Comparison of ENCODE assay signal across 11 mouse cellular contexts in the genomic region with DNA sequence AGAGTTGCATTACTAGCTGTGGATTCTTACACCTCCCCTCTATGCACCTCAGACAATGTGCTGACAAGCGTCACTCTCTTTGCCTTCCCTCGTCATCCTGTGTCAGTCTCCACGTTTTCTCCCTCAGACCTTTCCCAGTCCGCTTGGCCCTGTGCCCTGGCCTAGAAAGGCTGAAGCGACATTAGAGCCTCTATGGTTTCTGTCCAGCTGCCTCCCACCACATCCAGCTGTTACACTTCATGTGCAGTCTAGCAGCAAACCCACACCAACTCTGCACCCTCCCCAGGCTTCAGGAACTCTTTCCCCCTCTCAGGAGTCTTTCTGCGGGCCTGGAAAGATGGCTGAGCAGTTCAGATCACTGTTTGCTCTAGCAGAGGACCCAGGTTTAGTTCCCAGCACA.
A peak's percentile ranks its signal among the peaks of the same experiment; 100 is the strongest.
DNase-seq lines count a peak whose midpoint lies in the region; ATAC-seq lines count a peak whose summit lies in the region.
"Had no signal": no experiment of that assay in that cellular context is flagged by ENCODE, and none has a peak within 500 bp of the region (broad histone marks: within the 10 kb centered on the region; RNA-seq: fewer than 3 reads in every experiment).

No protein-coding gene starts in this region.

- no peak overlapping the region for H3K4me2 ChIP-seq in kidney, embryonic 14.5 days (replicated peaks; ENCODE audit: low read depth, low read length)
- no peak overlapping the region for H3K4me2 ChIP-seq in hindbrain, embryonic 16.5 days (ENCODE audit: low read length)

- ATAC-seq in kidney, embryonic 14.5 days (ENCODE audit: low FRiP score, low TSS enrichment), result peak; percentile 56; the same call in 1 of the 2 replicates
- ATAC-seq in hindbrain, embryonic 16.5 days, result no peak
- ATAC-seq: forebrain, embryonic 16.5 days had no signal

- no peak overlapping the region for H3K9ac ChIP-seq in kidney, embryonic 14.5 days (ENCODE audit: low read depth, low read length)
- no peak overlapping the region for H3K9ac ChIP-seq in hindbrain, embryonic 16.5 days (ENCODE audit: low read depth, low read length)

- intact Hi-C loops in gastrocnemius, postnatal 36 days (cut with DNase I), result no loop called here

- H3K9me3 ChIP-seq in kidney, embryonic 14.5 days (ENCODE audit: control insufficient read depth, low read length), result no peaks in the 10 kb centered on the region
- H3K9me3 ChIP-seq in hindbrain, embryonic 16.5 days (ENCODE audit: control insufficient read depth, low read length), result no peaks in the 10 kb centered on the region

- H3K4me1 ChIP-seq in kidney, embryonic 14.5 days (ENCODE audit: control insufficient read depth, insufficient read depth, low read length), result peaks cover 16% of the 10 kb centered on the region
- H3K4me1 ChIP-seq in hindbrain, embryonic 16.5 days (ENCODE audit: control insufficient read depth, insufficient read depth, low read depth, low read length), result peaks cover 29% of the 10 kb centered on the region

- H3K27me3 ChIP-seq in kidney, embryonic 14.5 days (ENCODE audit: control insufficient read depth, insufficient read depth, low read length), result no peaks in the 10 kb centered on the region
- H3K27me3 ChIP-seq in hindbrain, embryonic 16.5 days (replicated peaks; ENCODE audit: control insufficient read depth, insufficient read depth, low read length), result no peaks in the 10 kb centered on the region

- WGBS in kidney, embryonic 14.5 days, result 34% methylated on average over 6 of the region's 6 CpGs
- 65% methylated on average over 6 of the region's 6 CpGs for WGBS in hindbrain, embryonic 16.5 days

- DNase-seq in ovary, postnatal 36 days (ENCODE audit: low spot score), result peak; percentile 30
- DNase-seq in ovary, postnatal 10 days (ENCODE audit: low spot score), result no peak
- DNase-seq in gastrocnemius, postnatal 36 days, result peak; percentile 50 to 69
- DNase-seq in lung, postnatal 36 days, result peak; percentile 70
- no peak for DNase-seq in spleen, postnatal 14 days (ENCODE audit: low spot score in 2 of 2)
- no peak for DNase-seq in c-Kit-positive CD71-positive TER-119-positive erythroid progenitor cells, embryonic 14.5 days (ENCODE audit: low spot score)
- DNase-seq: thymus, adult 18-20 months had no signal

- H3K27ac ChIP-seq in kidney, embryonic 14.5 days (ENCODE audit: low read depth, low read length), result no peak overlapping the region
- H3K27ac ChIP-seq in hindbrain, embryonic 16.5 days (ENCODE audit: low read depth, low read length), result no peak overlapping the region
- H3K27ac ChIP-seq: macrophage had no signal

- H3K36me3 ChIP-seq in kidney, embryonic 14.5 days (ENCODE audit: control insufficient read depth, insufficient read depth, low read length), result no peaks in the 10 kb centered on the region
- no peaks in the 10 kb centered on the region for H3K36me3 ChIP-seq in hindbrain, embryonic 16.5 days (ENCODE audit: control insufficient read depth, insufficient read depth, low read length)

- H3K4me3 ChIP-seq in kidney, embryonic 14.5 days (ENCODE audit: low read length), result no peak overlapping the region
- no peak overlapping the region for H3K4me3 ChIP-seq in hindbrain, embryonic 16.5 days (ENCODE audit: low read length)

Comparison
In these comparisons a context has a peak if more than half of its experiments do, and no peak if none do; other contexts are left out.
1. DNase-seq: peak in ovary, postnatal 36 days (single experiment), gastrocnemius, postnatal 36 days (2 of 2) and lung, postnatal 36 days (single experiment); none in ovary, postnatal 10 days (single experiment), spleen, postnatal 14 days (0 of 2) and c-Kit-positive CD71-positive TER-119-positive erythroid progenitor cells, embryonic 14.5 days (single experiment).